Mouse (Mus musculus) bone marrow macrophage, adult 2 months (primary cell): ENCODE results near the gene 4930438A08Rik.

Source experiments
- CTCF ChIP-seq: IDR thresholded peaks from 2 replicates; pipeline ENCODE4 v1.5.1; 2012; ENCODE audit warnings: low read depth, mild to moderate bottlenecking, low read length, moderate library complexity
- POLR2A ChIP-seq: IDR thresholded peaks from 2 replicates; pipeline ENCODE4 v1.6.1; 2012; ENCODE audit warnings: mild to moderate bottlenecking, low read depth, low read length, borderline replicate concordance

GRCm38 (mm10) chr11:58307411-58308080 lies 32.9 kb downstream of the 4930438A08Rik start:
- TF ChIP-seq CTCF (0 out of 2 replicates have a peak, but pooled peaks have one; percentile 31), POLR2A (no peak)
